Mouse (Mus musculus): ENCODE measurements around the gene Gm49673.
A peak's percentile ranks its signal among the peaks of the same experiment; 100 is the strongest.
"Not testable (repeated sequence)": the region's sequence is repeated elsewhere in the genome, so short reads cannot be mapped to it uniquely, and the experiment has no call there.

The Gm49673 gene

GRCm38 (mm10) chr17:8147439-8148316 is at the start of gene Gm49673, which contains the start of gene Rnaset2a:
Gene Gm49673, minus strand, starts transcription at chr17:8147788.
Gene Rnaset2a, minus strand, starts transcription at chr17:8148097.
- DNase-seq: peak; percentile 64

DNA sequence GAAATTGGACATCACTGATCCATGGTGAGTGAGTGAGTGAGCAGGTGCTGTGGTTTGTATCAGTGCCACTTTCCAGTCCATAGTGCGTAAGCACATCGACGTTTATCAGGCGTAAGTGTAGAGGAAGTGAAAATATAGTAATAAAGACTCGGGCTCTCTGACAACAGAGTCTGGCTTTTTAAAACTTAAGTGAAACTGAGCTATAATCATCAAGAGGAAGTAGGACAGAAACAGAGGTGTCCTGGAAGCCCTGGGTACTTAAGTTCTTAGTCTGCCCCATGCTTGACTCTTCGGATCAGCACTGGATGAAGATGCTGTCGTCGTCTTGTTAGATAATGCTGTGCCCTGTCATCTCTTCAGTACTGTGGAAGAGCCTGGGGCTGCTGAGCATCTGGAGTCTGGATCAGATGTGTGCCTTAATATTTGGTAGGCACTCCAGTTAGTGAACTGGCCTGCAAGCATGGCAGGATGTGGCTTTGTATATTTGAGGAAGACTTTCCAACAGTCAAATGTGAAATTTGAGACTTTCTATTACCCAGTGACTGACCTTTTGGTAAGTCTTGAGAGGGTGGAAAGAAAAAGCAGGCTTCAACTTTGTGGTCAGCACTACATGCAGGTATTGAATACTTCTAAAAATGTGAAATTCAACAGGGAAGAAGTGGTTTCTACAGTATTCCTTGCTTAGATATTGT is 48.2 kb upstream of the Gm49673 start:
- no peak for DNase-seq

GRCm38 (mm10) chr17:8193678-8194077 is 46.1 kb upstream of the Gm49673 start:
- no peak for DNase-seq

GRCm38 (mm10) chr17:8184217-8184616 is 36.6 kb upstream of the Gm49673 start:
- no peak for DNase-seq

- no peak for DNase-seq
These were observed 36.2 kb upstream of the Gm49673 start for GRCm38 (mm10) chr17:8183815-8184214.

GRCm38 (mm10) chr17:8177090-8177489 is 29.5 kb upstream of the Gm49673 start:
- DNase-seq: no peak

DNA sequence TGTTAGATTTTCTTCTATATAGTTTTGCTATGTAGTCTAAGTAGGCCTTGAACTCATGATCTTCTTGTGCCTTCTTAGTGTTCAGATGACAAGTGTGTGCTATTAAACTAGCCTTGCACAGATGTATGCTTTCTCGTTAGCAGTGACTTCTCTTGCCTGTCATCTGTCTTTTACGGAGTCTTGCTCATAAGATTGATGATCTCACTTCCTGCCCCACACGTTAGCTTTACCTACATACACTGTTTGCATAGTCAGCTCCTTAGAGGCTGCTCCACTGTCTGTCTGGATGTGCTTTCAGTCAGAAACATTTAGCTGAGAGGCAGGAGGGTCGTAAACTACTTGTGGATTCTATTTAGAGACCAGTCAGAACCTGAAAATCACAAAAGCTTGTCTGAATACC is 23.5 kb upstream of the Gm49673 start:
- no peak for DNase-seq

DNA sequence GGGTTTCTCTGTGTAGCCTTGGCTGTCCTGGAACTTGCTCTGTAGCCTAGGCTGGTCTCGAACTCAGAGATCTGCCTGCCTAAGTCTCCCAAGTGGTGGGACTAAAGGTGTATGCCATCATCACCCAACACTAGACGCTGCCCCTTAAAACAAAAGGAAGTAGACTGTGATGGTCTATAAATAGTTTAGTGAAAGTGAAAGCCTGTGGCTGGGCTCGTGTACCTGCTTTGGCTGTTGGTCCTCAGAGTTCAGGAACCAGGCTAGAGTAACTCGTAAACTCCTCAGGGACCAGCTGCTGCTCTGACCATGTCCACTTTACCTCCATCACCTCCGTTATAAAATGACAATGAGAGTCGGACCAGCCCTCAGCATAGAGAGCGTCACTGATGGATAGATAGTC is 22.7 kb upstream of the Gm49673 start:
- DNase-seq: no peak

DNA sequence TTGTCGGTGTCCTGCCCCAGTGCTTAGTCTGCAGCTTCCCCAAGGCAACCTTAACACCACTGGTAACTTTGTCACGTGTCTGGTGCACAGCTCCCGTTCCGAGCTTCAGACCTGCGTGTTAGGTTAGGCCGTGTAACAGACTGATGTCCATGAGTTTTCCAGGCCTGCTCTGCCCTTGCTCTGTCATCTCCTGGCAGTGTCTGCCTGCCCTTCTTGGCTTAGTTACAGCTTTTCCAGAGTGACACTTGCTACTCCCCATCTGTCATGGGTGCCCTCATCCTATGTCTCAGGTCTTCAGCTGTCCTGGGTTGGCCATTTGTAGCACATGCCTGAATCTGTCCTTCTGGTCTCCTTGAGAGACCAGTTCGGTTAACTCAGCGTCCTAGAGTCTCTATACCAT is 19.8 kb upstream of the Gm49673 start:
- DNase-seq: not testable (repeated sequence)

- DNase-seq: not testable (repeated sequence)
These were observed 18.9 kb upstream of the Gm49673 start for GRCm38 (mm10) chr17:8166454-8166853.

DNA sequence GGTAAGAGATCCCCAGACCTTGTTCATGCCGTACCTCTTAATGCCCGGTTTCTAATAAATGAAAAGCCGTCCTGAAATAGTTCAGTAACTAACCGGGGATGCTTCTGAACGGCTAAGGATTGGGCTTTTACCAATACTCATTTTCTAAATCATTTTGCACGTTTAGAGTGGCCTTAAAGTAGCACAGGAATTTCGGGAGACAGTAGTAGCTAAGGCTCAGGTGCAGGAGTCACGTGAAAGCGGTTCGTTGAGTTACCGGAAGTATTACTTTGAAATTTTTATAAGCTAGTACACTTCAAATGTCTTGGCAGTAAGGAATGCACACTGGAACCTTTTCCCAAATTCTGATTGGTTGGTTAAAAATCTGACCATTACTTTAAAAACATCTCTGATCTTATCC is 18.4 kb upstream of the Gm49673 start:
- DNase-seq: not testable (repeated sequence)

GRCm38 (mm10) chr17:8165608-8165945 is 18.0 kb upstream of the Gm49673 start:
- DNase-seq: peak; percentile 53

- DNase-seq: peak; percentile 71
These were observed 17.4 kb upstream of the Gm49673 start, which contains the start of gene Fgfr1op for GRCm38 (mm10) chr17:8164701-8165607. Gene Fgfr1op, plus strand, starts transcription at chr17:8165501.

GRCm38 (mm10) chr17:8160969-8161368 is 13.4 kb upstream of the Gm49673 start:
- peak; percentile 64 for DNase-seq

- DNase-seq: not testable (repeated sequence)
These were observed 11.0 kb upstream of the Gm49673 start for GRCm38 (mm10) chr17:8158627-8159026.

DNA sequence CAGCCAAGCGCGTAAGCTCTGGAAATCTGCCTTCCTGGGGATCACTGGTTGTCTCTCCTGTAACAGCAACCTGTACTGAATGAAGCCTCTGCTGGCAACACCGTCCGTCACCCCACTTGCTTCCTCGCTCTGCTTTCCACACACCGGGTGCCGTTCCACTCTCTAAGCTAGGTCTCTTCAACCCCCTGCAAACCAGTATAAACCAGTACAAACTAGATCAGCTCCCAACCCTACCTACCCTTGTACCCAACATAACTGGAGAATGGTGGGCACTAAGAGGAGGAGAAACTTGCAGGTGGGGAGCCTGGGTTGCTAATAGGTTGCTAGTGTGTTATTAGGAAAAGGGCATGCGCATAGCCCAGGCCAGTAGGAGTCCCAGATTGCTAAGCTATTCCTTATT is 8.4 kb upstream of the Gm49673 start:
- DNase-seq: not testable (repeated sequence)

- DNase-seq: peak; percentile 23
These were observed 7.4 kb upstream of the Gm49673 start for GRCm38 (mm10) chr17:8155010-8155409.

- DNase-seq: peak; percentile 36
These were observed 657 bp downstream of the Gm49673 start for GRCm38 (mm10) chr17:8146931-8147330.

DNA sequence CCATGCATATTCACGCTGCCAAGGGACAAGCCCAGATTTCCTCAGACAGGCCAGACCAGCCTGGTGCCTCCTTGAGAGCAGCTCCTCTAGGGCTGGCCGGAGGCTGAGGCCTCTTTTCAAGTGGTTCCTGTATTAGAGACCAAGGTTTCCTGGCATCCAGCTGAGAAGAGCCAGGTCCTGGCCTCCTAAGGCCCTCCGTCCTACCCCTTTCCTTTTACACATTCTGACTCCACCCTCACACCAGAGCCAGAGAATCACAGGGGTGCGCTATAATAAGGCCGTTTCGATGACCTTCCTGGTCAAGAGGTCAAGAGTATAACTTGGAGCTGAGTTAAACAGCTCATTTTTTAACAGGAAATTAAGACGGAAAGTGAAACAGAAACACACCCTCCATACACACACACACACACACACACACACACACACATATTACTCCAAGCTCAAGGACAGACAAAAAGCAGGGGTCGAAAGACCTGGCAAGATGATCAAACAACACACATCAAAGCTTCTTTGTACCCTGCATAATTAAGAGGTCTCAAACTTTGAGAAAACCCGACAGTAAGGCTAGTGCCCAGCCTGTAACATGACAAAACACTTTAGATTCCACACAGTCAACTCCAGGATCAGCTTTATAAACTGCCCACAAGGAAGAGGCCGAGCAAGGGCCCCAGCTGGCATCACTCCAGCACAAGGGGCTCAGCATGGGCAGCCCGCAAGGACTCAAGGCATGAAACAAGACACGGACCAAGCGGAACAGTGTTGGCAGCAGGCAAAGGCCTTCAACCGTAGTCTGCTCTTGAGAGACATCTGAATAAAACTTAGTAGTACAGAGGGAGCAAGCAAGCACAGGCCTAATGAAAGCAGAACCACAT is 3.5 kb downstream of the Gm49673 start:
- peak; percentile 75 for DNase-seq

- DNase-seq: not testable (repeated sequence)
These were observed 7.4 kb downstream of the Gm49673 start for GRCm38 (mm10) chr17:8140210-8140609.

GRCm38 (mm10) chr17:8138116-8138515 is 9.5 kb downstream of the Gm49673 start:
- not testable (repeated sequence) for DNase-seq

DNA sequence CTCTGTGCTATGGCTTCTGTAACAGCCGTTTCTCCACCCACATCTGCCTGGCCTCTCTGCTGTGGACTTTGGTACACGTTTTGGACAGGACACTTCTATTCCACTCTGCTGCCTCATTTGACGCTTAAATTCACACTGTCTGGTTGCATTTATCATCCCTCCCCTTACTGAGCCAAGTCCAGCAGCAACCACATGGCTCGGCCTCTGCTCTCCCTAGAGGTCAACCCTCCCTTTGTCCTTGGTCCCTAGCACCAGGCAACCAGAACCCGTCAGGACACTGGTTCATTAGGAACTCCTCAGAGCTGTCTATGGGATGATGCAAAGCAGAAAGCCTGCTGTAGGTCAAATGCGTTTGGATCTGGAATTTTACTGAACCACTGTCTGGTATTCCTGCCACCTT is 16.7 kb downstream of the Gm49673 start:
- DNase-seq: not testable (repeated sequence)

All from kidney, postnatal 14 days (tissue).